Mouse (Mus musculus) thymus, postnatal 14 days (tissue): ENCODE data around the gene Fh1.

Experiments
- DNase-seq: peaks from one replicate; pipeline ENCODE4 v3.0.0; 2021

Fh1 gene

DNA sequence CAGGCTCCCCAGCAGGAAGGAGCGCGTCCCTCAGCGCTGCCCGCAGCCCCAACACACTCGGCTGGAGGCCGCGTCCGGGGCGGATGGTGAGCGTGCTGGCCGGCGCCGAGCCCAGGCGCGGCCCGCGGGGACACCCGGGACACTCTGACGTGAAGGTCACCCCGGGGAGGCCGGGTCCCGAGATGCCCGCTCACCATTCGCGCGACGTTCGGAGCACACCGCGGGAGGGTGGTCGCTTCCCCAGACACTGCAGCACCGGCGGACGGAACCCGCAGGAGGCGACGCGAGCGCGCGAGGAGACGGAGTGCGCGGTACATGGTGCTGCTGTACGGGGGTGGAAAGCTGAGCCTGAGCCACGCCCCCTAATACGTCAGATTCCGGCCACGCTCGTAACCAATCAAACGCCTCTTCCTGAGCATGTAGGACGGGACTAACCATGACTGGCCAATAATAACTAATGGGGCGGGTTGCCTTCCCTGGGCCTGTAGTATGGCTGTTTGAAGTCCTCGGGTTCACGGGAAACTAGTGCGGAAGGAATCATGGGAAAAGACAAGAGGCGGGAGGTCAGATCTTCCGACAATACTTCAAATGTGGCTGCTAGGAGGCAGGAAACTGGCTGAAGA lies at the start of gene Fh1:
Gene Fh1, minus strand, starts transcription at position 379 of the 623 bp plus-strand sequence.
- peak; percentile 96 for DNase-seq

DNA sequence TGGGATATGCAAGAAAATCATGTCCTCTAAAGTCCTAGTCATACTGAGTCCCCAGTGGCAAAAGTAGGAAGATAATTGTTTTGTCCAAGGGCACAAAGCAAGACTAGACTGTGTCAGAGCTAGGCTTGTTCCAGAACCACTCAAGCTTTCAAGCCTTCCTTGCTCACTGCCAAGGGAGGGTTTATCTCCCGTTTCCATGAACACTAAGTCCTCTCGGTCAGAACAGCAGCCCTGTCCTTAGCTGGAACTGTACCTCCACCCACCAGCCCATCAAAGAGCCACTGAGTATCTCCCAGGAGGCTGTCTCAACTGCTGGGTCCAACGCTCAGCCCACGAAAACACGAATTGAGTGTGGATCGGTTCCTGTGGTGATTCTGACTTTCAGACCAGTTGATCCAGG lies 49.7 kb upstream of the Fh1 start:
- no peak for DNase-seq

- DNase-seq, result no peak
These were observed 48.3 kb upstream of the Fh1 start for GRCm38 (mm10) chr1:175673563-175674325.

- no peak for DNase-seq
These were observed 46.2 kb upstream of the Fh1 start for GRCm38 (mm10) chr1:175671626-175672025.

DNA sequence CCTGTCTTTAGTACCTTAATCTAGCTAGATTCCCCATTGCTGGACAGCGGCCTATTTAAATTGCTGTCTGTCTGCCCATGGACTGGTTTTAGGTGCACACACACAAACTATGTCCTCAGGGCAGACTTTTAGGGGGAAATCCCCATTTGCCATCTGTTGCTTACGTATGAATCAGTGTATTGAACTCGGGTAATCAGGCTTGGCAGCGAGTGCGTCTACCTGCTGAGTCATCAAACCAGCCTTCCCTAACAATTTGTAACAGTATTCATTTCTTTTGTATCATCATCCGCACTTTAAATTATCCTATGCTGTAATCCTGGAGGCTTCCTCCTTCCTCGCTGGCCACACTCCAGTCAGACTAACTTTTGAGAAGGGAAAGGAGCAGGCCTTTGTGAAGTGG lies 44.6 kb upstream of the Fh1 start:
- DNase-seq, result no peak

GRCm38 (mm10) chr1:175669456-175669855 lies 44.0 kb upstream of the Fh1 start:
- DNase-seq, result no peak

DNA sequence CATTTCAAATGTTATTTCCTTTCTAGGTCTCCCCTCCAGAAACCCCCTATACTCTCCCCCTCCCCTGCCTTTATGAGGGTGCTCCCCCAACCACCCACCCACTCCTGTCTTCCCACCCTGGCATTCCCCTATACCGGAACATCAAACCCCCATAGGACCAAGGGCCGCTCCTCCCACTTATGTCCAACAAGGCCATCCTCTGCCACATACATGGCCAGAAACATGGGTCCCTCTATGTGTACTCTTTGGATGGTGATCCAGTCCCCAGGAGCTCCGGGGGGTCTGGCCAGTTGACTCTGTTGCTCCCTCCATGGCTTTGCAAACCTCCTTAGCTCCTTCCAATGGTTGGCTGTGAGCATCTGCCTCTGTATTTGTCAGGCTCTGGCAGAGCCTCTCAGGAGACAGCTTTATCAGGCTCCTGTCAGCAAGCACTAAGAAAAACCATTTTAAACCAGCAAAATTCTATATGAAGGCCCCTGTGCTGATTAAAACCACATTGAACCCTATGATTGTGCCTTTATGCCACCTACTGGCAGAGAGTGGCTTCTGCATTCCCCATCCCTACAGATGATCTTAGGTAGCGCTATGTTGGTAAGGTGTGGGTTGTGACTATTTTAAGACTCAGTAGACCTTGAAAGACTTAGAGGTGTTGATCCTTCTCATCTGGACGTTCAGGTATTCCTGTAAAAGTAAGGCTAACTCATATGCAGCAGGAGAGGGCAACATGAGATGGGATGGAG lies 43.4 kb upstream of the Fh1 start:
- DNase-seq, result peak; percentile 55

- no peak for DNase-seq
These were observed 34.5 kb upstream of the Fh1 start for GRCm38 (mm10) chr1:175659900-175660299.

- DNase-seq, result no peak
These were observed 23.2 kb upstream of the Fh1 start for GRCm38 (mm10) chr1:175648615-175649014.

- DNase-seq, result no peak
These were observed 21.5 kb upstream of the Fh1 start for GRCm38 (mm10) chr1:175646952-175647351.

DNA sequence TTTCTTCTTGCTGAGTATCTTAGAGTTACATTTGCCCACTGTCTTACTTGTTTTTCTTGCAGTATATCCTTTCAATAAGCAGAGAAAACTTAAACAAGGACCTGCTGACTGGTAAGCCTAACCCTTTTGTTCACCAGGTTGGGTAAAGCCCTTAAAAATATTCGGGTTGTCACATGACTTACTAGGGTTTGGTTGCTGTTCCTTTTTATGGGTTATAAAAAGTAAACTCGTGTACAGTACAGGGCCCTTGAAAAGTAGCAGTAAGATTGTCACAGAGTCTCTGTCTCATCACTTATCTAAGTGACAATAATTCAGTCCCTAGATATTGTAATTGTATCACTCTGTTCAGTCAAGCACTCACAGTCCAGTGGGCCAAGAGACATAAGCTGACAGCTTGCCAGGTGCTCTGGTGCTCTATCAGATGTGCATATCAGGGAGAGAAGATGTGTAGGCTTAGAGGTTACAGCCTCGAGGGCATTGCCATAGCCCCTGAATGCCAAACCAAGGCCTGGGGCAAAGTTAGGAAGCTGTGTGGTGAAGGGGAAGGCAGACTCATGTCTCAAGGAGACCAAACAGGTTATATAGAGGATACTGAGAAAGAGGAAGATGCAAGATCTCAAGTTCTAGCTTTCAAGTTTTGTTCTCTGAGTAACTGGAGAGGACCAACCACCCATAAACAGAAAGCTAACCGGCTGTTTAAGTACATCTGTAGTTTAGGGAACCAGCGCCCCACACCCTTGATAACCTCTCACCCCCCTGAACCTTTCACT lies 18.2 kb upstream of the Fh1 start:
- DNase-seq, result no peak

DNA sequence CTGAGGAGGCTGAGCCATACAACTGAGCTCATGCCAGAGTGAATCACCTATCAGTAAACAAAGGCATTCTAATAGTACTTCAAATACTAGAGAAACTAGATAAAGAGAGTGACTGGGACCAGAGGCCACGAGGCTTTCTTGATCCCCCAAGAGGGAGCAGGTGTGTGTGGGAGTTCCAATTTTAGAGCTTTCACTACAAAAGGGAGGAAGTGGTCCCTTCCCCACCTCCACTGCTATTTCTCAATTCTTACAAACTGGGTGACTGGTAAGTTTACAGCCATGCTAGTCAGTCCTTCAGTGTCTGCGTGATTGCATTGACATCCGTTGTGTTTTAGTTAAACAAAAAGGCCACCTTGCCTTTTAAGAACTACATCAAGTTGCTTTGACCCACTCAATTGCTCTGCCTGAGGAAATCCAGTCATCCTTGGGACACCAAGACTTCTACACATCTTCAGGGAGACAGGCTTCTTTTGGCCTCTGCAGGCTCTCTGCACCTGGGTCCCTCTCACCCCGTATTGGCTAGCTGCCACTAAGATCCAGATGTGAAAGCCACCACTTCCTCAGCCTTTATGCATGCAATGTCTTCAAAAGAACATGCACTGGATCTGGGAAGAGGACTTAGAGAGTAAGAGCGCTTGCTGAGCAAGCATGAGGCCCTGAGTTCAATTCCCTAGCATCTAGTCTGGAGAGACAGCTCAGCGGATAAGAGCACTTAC lies 15.2 kb upstream of the Fh1 start:
- DNase-seq, result peak; percentile 67

DNA sequence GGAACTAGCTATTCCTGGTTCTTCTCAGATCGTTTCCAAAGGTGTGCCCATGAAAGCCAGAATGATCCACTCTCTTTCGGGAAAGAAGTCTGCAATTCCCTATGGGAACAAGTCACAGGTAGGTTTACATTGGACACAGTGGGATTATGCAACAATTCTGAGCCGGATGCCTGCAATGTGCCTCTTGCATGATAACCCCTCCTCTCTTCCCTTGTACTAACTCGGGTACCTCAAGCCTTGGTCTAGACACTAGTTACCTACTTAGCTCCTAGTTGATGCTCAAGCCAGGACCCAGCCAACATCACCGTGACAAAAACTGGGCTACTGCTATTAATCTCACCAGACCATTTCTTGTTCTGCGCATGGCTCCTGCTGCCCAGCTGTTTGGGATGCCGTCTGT lies 13.6 kb upstream of the Fh1 start:
- DNase-seq, result no peak

DNA sequence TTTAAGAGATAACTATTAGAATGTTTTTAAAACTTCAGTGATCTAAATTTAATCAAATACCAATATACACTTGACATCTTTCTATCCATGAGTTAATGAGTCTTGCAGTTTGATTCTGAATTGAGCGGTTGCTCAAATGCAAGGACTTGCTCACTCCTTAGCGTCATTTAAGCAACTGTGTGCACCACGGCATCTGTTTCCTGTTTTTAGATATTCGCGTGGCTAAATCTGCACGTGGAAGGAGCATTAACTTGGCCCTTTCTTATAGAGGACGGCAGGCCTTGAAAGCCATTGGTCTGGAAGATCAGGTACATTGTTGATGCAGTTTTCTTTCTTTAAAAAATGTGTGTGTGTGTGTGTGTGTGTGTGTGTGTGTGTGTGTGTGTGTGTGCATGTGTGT lies 12.2 kb upstream of the Fh1 start:
- DNase-seq, result peak; percentile 23

DNA sequence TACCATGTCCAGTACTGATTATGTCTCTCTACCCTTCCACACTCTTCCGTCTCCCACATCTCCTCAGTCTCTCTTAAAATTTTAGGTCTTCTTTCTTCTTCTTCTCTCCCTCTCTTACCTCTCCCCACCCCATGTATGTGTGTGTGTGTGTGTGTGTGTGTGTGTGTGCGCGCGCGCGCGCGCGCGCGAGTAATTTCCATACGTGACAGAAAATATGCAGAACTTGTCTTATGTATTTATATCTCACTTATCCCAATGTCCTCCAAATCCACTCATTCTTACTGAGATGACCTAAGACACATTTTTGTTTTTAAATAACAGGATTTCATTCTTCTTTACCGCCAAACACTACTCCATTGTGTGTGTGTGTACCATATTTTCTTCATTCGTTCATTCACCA lies 7.0 kb upstream of the Fh1 start:
- DNase-seq, result no peak

DNA sequence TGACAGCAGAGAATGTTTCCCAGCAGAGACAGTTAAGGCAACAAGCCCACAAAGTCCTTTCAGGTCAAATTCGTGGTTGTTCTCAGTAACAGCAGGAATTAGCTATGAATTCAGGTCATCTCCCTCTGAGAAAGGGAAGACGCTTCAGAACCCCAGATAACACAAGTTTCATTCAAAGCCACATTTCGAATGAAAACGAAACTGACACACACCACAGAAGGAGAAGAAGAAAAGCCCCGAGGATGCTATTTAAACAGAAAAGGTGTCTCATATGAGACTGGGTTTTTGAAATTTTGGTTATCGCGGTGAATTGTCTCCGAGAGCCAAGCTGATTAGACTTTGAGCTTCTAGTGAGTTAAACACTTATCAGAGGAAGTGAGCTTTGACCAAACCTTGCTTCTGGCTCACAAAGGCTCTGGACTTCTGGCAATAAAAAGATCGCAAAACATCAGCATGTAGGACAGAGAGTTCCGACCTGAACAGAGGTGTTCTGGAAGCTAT lies 6.3 kb upstream of the Fh1 start:
- DNase-seq, result no peak

- no peak for DNase-seq
These were observed 5.6 kb upstream of the Fh1 start for GRCm38 (mm10) chr1:175631080-175631479.

- DNase-seq, result no peak
These were observed 4.9 kb upstream of the Fh1 start for GRCm38 (mm10) chr1:175630345-175630744.

DNA sequence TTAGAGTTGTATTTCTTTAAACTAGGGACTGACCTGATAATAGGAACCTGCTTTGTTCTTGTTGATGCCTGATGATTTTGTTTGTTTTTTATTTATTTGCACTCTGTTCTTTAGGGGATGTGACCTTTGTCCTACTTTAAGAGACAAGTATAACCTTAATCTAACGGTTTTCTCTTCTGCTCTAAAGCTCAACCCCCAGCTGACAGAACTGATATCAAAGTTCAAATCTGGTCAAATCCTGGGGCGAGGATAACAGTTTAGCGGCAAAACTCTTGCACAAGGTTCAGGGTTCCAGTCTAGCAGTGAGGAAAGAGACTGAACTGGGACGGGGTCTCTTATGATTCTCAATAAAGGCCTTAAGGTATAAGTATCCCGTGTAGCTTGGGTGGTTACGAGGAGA lies 3.8 kb upstream of the Fh1 start:
- DNase-seq, result no peak

DNA sequence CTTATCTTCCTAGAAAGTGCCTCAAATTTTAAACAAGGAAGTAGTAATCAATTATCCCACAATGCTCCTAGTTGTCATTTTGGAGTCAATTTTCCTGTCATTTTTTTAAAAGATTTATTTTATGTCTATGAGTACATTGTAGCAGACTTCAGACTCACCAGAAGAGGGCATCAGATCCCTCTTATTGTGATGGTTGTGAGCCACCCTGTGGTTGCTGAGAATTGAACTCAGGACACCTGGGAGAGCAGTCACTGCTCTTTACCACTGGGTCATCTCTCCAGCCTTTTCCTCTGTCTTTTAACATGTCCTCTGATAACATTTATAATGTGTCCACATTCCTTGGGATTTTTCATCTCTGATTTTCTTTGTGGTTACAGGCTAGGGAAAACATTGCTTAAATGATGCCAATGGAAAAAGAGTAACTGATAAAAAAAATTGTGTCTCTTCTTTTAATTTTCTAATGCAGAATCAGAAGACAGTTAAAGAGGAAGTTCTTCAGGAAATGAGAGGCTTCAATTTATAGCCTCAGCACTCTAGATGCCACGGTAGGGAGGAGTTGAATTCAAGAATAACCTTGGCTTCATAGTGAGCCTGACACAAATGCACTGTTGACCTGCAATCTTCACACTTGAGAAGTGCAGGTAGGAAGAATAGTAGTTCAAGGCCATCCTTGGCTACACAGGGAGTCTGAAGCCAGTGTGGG lies 706 bp upstream of the Fh1 start:
- peak; percentile 55 for DNase-seq

DNA sequence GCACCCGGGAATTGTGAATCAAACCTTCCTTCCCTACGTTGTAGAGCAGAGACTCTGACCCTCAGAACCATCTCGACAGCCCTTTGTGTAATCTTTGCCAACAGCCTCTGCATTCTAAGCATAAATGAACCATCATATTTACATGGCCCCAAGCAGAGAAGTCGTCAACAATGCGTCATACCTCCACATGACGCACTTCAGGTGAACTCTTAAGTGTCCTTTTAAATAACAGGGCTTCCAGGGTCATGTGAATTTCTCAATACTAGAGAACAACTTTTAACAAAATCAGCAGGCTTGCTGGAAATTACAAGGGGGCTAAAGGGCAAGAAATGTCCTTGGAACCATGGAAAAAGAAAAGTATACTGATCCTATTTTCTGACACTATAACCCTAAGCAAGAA lies 1.8 kb downstream of the Fh1 start:
- DNase-seq, result no peak
